12 mouse cellular contexts compared by ENCODE assay signal in genomic region chr12:117627311-117627710, GRCm38 (mm10).
A peak's percentile ranks its signal among the peaks of the same experiment; 100 is the strongest.
DNase-seq lines count a peak whose midpoint lies in the region; ATAC-seq lines count a peak whose summit lies in the region.
"Had no signal": no experiment of that assay in that cellular context is flagged by ENCODE, and none has a peak within 500 bp of the region (broad histone marks: within the 10 kb centered on the region; RNA-seq: fewer than 3 reads in every experiment).

No protein-coding gene starts in this region.

- peak; percentile 98 for ATAC-seq in forebrain, embryonic 16.5 days
- ATAC-seq in granulocyte monocyte progenitor cell, adult 5-6 weeks (replicated peaks; ENCODE audit: poor library complexity, severe bottlenecking) = no peak; the same call in 1 of the 2 replicates
- ATAC-seq: Patski had no signal

- WGBS in forebrain, embryonic 16.5 days = 11% methylated on average over 2 of the region's 2 CpGs

- no peak overlapping the region for H3K9ac ChIP-seq in forebrain, embryonic 16.5 days (replicated peaks; ENCODE audit: low read depth, low read length)
- H3K9ac ChIP-seq: heart, embryonic 12.5 days; liver, embryonic 15.5 days had no signal

- intact Hi-C loops in gastrocnemius, postnatal 14 days (cut with DNase I; ENCODE audit: low total_unique reads) = no loop called here

- no peak overlapping the region for H3K4me3 ChIP-seq in forebrain, embryonic 16.5 days (replicated peaks; ENCODE audit: low read length)
- H3K4me3 ChIP-seq: erythroblast, embryonic 14.5 days; heart, embryonic 12.5 days; liver, embryonic 15.5 days had no signal

- H3K27me3 ChIP-seq in forebrain, embryonic 16.5 days (replicated peaks; ENCODE audit: control insufficient read depth, insufficient read depth, low read length) = peaks cover 3% of the 10 kb centered on the region
- H3K27me3 ChIP-seq: heart, embryonic 12.5 days; liver, embryonic 15.5 days; Patski had no signal

- DNase-seq in cerebellum, postnatal 10 days = peak; percentile 6 to 32
- no peak for DNase-seq in cerebellum, adult 9-10 months
- DNase-seq in A20 (ENCODE audit: low read depth, low spot score) = peak; percentile 67
- peak; percentile 20 for DNase-seq in kidney, postnatal 10 days
- no peak for DNase-seq in gastrocnemius, postnatal 14 days
- DNase-seq in adrenal gland, postnatal 10 days = no peak

- no peaks in the 10 kb centered on the region for H3K36me3 ChIP-seq in forebrain, embryonic 16.5 days (ENCODE audit: control insufficient read depth, insufficient read depth)
- H3K36me3 ChIP-seq: heart, embryonic 12.5 days; liver, embryonic 15.5 days had no signal

- H3K9me3 ChIP-seq in forebrain, embryonic 16.5 days (ENCODE audit: control insufficient read depth, low read length) = no peaks in the 10 kb centered on the region
- H3K9me3 ChIP-seq: heart, embryonic 12.5 days; liver, embryonic 15.5 days had no signal

- H3K4me2 ChIP-seq in forebrain, embryonic 16.5 days (ENCODE audit: low read length) = no peak overlapping the region
- H3K4me2 ChIP-seq: heart, embryonic 12.5 days; liver, embryonic 15.5 days had no signal

- H3K4me1 ChIP-seq in forebrain, embryonic 16.5 days (replicated peaks; ENCODE audit: control insufficient read depth, insufficient read depth, low read length) = peaks cover 16% of the 10 kb centered on the region
- H3K4me1 ChIP-seq: liver, embryonic 15.5 days had no signal

- 0 out of 2 replicates have a peak overlapping the region, but pooled peaks have one; percentile 31 for H3K27ac ChIP-seq in forebrain, embryonic 16.5 days (ENCODE audit: low read length)
- H3K27ac ChIP-seq: liver, embryonic 15.5 days had no signal

Comparison
In these comparisons a context has a peak if more than half of its experiments do, and no peak if none do; other contexts are left out.
1. DNase-seq: peak in cerebellum, postnatal 10 days (2 of 2), A20 (single experiment) and kidney, postnatal 10 days (single experiment); none in cerebellum, adult 9-10 months (single experiment), gastrocnemius, postnatal 14 days (single experiment) and adrenal gland, postnatal 10 days (single experiment).